Comparison of ENCODE assay signal across 9 mouse cellular contexts in the genomic region with DNA sequence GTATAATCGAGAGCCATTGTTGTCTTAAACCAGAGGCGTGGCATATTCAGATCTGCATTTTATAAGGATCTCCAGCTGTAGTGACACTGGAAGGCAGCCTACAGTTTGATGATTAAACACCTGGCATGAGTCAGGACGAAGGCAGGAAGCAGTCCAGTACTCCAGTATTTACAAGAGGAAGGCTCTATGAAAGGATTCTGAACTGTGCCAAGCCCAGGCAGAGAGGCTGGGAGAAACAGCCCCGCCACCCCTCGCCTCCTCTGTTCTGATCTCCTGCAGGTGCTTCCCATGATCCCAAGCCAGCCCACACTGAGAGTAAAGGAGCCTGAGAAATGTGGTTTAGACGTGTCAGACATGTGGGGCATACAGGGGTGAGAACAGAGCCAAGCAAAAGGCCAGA. TPM values are rescaled to one million over a fixed set of nuclear protein-coding genes. Genes with fewer than 3 reads are reported as not detected.
DNase-seq lines count a peak whose midpoint lies in the region; ATAC-seq and TF ChIP-seq lines count a peak whose summit lies in the region.
"Had no signal": no experiment of that assay in that cellular context is flagged by ENCODE, and none has a peak within 500 bp of the region (broad histone marks: within the 10 kb centered on the region; RNA-seq: fewer than 3 reads in every experiment).

No protein-coding gene starts in this region.

- TF ChIP-seq EP300 in MEL (IDR thresholded peaks at IDR 0.05; ENCODE audit: low read depth in 1 of 2, low read length in 2 of 2): no peak

- WGBS in intestine, embryonic 15.5 days: 32% methylated on average over 6 of the region's 6 CpGs
- 17% methylated on average over 6 of the region's 6 CpGs for WGBS in lung, embryonic 15.5 days
- WGBS in liver, embryonic 11.5 days: 67% methylated on average over 6 of the region's 6 CpGs

- H3K9me3 ChIP-seq in MEL (replicated peaks; ENCODE audit: insufficient read depth, low read length): no peaks in the 10 kb centered on the region
- no peaks in the 10 kb centered on the region for H3K9me3 ChIP-seq in intestine, embryonic 15.5 days
- H3K9me3 ChIP-seq in lung, embryonic 15.5 days: no peaks in the 10 kb centered on the region
- no peaks in the 10 kb centered on the region for H3K9me3 ChIP-seq in liver, embryonic 11.5 days (ENCODE audit: control insufficient read depth, low read length)

- no peak overlapping the region for H3K4me3 ChIP-seq in MEL (ENCODE audit: control insufficient read depth in 1 of 2, insufficient read depth in 1 of 2, low read depth in 2 of 2, low read length in 2 of 2)
- no peak overlapping the region for H3K4me3 ChIP-seq in intestine, embryonic 15.5 days (replicated peaks)
- H3K4me3 ChIP-seq in lung, embryonic 15.5 days: no peak overlapping the region
- no peak overlapping the region for H3K4me3 ChIP-seq in liver, embryonic 11.5 days (ENCODE audit: low read depth, low read length)
- H3K4me3 ChIP-seq: forebrain, embryonic 10.5 days had no signal

- no peaks in the 10 kb centered on the region; the same call in 1 of the 2 replicates for H3K79me2 ChIP-seq in MEL (ENCODE audit: control insufficient read depth, insufficient read depth, low read length, poor library complexity)

- H3K36me3 ChIP-seq in MEL (ENCODE audit: control insufficient read depth in 1 of 2, insufficient read depth in 2 of 2, low read length in 2 of 2): peaks cover 0 to 8% of the 10 kb centered on the region in 2 experiments; a peak in 1 of 4 replicates
- H3K36me3 ChIP-seq in intestine, embryonic 15.5 days: no peaks in the 10 kb centered on the region
- H3K36me3 ChIP-seq in lung, embryonic 15.5 days: no peaks in the 10 kb centered on the region
- no peaks in the 10 kb centered on the region for H3K36me3 ChIP-seq in liver, embryonic 11.5 days (ENCODE audit: control insufficient read depth, insufficient read depth, low read length)
- H3K36me3 ChIP-seq: forebrain, embryonic 10.5 days had no signal

- H3K4me2 ChIP-seq in intestine, embryonic 15.5 days (replicated peaks): no peak overlapping the region
- no peak overlapping the region for H3K4me2 ChIP-seq in lung, embryonic 15.5 days
- H3K4me2 ChIP-seq in liver, embryonic 11.5 days: no peak overlapping the region

- TF ChIP-seq CTCF in MEL (IDR thresholded peaks at IDR 0.05 in 2 of 3, conservative IDR thresholded peaks at IDR 0.05 in 1 of 3; ENCODE audit: control insufficient read depth in 1 of 3, insufficient read depth in 1 of 3, low read depth in 2 of 3, low read length in 3 of 3, poor library complexity in 1 of 3, severe bottlenecking in 1 of 3): no peak

- H3K27me3 ChIP-seq in MEL (ENCODE audit: control insufficient read depth in 1 of 2, insufficient read depth in 2 of 2, low read length in 2 of 2): no peaks in the 10 kb centered on the region; a peak in 1 of 4 replicates
- no peaks in the 10 kb centered on the region for H3K27me3 ChIP-seq in intestine, embryonic 15.5 days (replicated peaks)
- no peaks in the 10 kb centered on the region for H3K27me3 ChIP-seq in lung, embryonic 15.5 days
- H3K27me3 ChIP-seq in liver, embryonic 11.5 days (replicated peaks; ENCODE audit: control insufficient read depth, insufficient read depth, low read length): no peaks in the 10 kb centered on the region

- no peak for TF ChIP-seq RAD21 in MEL (IDR thresholded peaks at IDR 0.05; ENCODE audit: low read depth, low read length)

- no peak for DNase-seq in MEL (ENCODE audit: low read depth, low spot score)
- DNase-seq in brain, adult 2 months (ENCODE audit: low read depth, low spot score): peak; percentile 36
- no peak for DNase-seq in layer of hippocampus, postnatal 10 days (ENCODE audit: low spot score in 2 of 2)
- no peak for DNase-seq in liver, embryonic 11.5 days (ENCODE audit: low spot score)

- no peak overlapping the region for H3K27ac ChIP-seq in MEL (ENCODE audit: control insufficient read depth, low read depth, low read length)
- H3K27ac ChIP-seq in intestine, embryonic 15.5 days: peak overlapping the region; percentile 60; the same call in 1 of the 2 replicates
- 0 out of 2 replicates have a peak overlapping the region, but pooled peaks have one; percentile 41 for H3K27ac ChIP-seq in lung, embryonic 15.5 days
- no peak overlapping the region for H3K27ac ChIP-seq in liver, embryonic 11.5 days (ENCODE audit: low read depth, low read length)
- H3K27ac ChIP-seq: forebrain, embryonic 10.5 days had no signal

- 0 out of 2 replicates have a peak, but pooled peaks have one; percentile 27 for ATAC-seq in intestine, embryonic 15.5 days
- ATAC-seq in lung, embryonic 15.5 days (ENCODE audit: borderline replicate concordance, extremely low read depth, low FRiP score, low TSS enrichment): 0 out of 2 replicates have a peak, but pooled peaks have one; percentile 15
- ATAC-seq in erythroblast, adult 5-6 weeks (replicated peaks; ENCODE audit: low FRiP score, poor library complexity, severe bottlenecking): no peak
- ATAC-seq in liver, embryonic 11.5 days (replicated peaks; ENCODE audit: low FRiP score): no peak

- H3K4me1 ChIP-seq in MEL (ENCODE audit: control insufficient read depth in 1 of 2, insufficient read depth in 2 of 2, low read length in 2 of 2): peaks cover 0 to 5% of the 10 kb centered on the region in 2 experiments; a peak in 3 of 4 replicates
- peaks cover 16% of the 10 kb centered on the region; the same call in 1 of the 2 replicates for H3K4me1 ChIP-seq in intestine, embryonic 15.5 days (replicated peaks)
- peaks cover 28% of the 10 kb centered on the region for H3K4me1 ChIP-seq in lung, embryonic 15.5 days
- peaks cover 3% of the 10 kb centered on the region for H3K4me1 ChIP-seq in liver, embryonic 11.5 days (replicated peaks; ENCODE audit: control insufficient read depth, insufficient read depth, low read length)

- H3K9ac ChIP-seq in MEL (ENCODE audit: control insufficient read depth, low read depth, low read length, poor library complexity, severe bottlenecking): no peak overlapping the region
- H3K9ac ChIP-seq in intestine, embryonic 15.5 days: no peak overlapping the region
- H3K9ac ChIP-seq in lung, embryonic 15.5 days: no peak overlapping the region
- H3K9ac ChIP-seq in liver, embryonic 11.5 days (ENCODE audit: low read depth, low read length): no peak overlapping the region

- TF ChIP-seq POLR2A in MEL (IDR thresholded peaks at IDR 0.05; ENCODE audit: control insufficient read depth in 1 of 2, insufficient read depth in 1 of 2, low read depth in 1 of 2, low read length in 2 of 2, poor library complexity in 1 of 2): no peak

TF ChIP-seq in MEL, 35 proteins besides CTCF, POLR2A, EP300 and RAD21:
- 0 out of 2 replicates have a peak, but pooled peaks have one; percentile 17 for TF ChIP-seq ETS1 (IDR thresholded peaks at IDR 0.05; ENCODE audit: low read depth, low read length)
- no peak for TF ChIP-seq RCOR1 (IDR thresholded peaks at IDR 0.05; ENCODE audit: low read depth, low read length)
- TF ChIP-seq TCF12 (IDR thresholded peaks at IDR 0.05; ENCODE audit: low read depth, low read length): no peak
TF ChIP-seq in MEL: peak in this region for 1.

RNA-seq across cellular contexts. Expression of gene Fam102b, which starts 3.4 kb away (rescaled TPM):
- 13.0 and 14.1 TPM in 2 replicates for total RNA-seq in MEL (2012; rRNA removed)
- 10 to 100 TPM; 10.4 to 26.9 TPM for polyA plus RNA-seq in MEL (2012; ENCODE audit: insufficient read depth in 1 of 2, insufficient read length in 2 of 2, low read depth in 1 of 2, low replicate concordance in 2 of 2, missing spikeins in 1 of 2)
- 10.5 and 11.8 TPM in 2 replicates for polyA plus RNA-seq in intestine, embryonic 15.5 days (2015; fragmentation: Nextera tagmentation; extraction: Ambion mirVana)
- polyA plus RNA-seq in lung, embryonic 15.5 days (2015; fragmentation: Nextera tagmentation; extraction: Ambion mirVana): 11.2 and 11.6 TPM in 2 replicates
- 6.3 and 10.2 TPM in 2 replicates for total RNA-seq in erythroblast, adult 5-6 weeks (2015; ENCODE audit: low replicate concordance)
- 6.3 and 6.5 TPM in 2 replicates for total RNA-seq in erythroblast, adult 5-6 weeks (2017; ENCODE audit: low replicate concordance)
- 10 to 100 TPM; 55.8 to 57.1 TPM for total RNA-seq in layer of hippocampus, postnatal 10 days (2021)
- polyA plus RNA-seq in liver, embryonic 11.5 days (2014; fragmentation: Nextera tagmentation; extraction: Ambion mirVana): 6.2 and 6.6 TPM in 2 replicates

RNA-seq across cellular contexts. Expression of gene Slc25a54, which starts 49.5 kb away (rescaled TPM):
- not detected in 2 replicates for total RNA-seq in MEL (2012; rRNA removed)
- not detected for polyA plus RNA-seq in MEL (2012; ENCODE audit: insufficient read depth in 1 of 2, insufficient read length in 2 of 2, low read depth in 1 of 2, low replicate concordance in 2 of 2, missing spikeins in 1 of 2)
- not detected in 2 replicates for polyA plus RNA-seq in intestine, embryonic 15.5 days (2015; fragmentation: Nextera tagmentation; extraction: Ambion mirVana)
- polyA plus RNA-seq in lung, embryonic 15.5 days (2015; fragmentation: Nextera tagmentation; extraction: Ambion mirVana): not detected in 2 replicates
- total RNA-seq in erythroblast, adult 5-6 weeks (2015; ENCODE audit: low replicate concordance): not detected in 2 replicates
- not detected in 2 replicates for total RNA-seq in erythroblast, adult 5-6 weeks (2017; ENCODE audit: low replicate concordance)
- not detected for total RNA-seq in layer of hippocampus, postnatal 10 days (2021)
- polyA plus RNA-seq in liver, embryonic 11.5 days (2014; fragmentation: Nextera tagmentation; extraction: Ambion mirVana): not detected in 2 replicates
- total RNA-seq: adrenal gland, postnatal 36 days had no signal
- polyA plus RNA-seq: forebrain, embryonic 10.5 days had no signal

Comparison
In these comparisons a context has a peak if more than half of its experiments do, and no peak if none do; other contexts are left out.
1. H3K27ac ChIP-seq: peak in intestine, embryonic 15.5 days (single experiment) and lung, embryonic 15.5 days (single experiment); none in MEL (single experiment) and liver, embryonic 11.5 days (single experiment).
2. ATAC-seq: peak in intestine, embryonic 15.5 days (single experiment) and lung, embryonic 15.5 days (single experiment); none in erythroblast, adult 5-6 weeks (single experiment) and liver, embryonic 11.5 days (single experiment).